Mouse (Mus musculus) lung, adult 2 months (tissue): ENCODE results near the gene Cdkal1. TPM values are rescaled to one million over a fixed set of nuclear protein-coding genes. Genes with fewer than 3 reads are reported as not detected.

ENCODE experiments used
- DNase-seq: peaks from one replicate; pipeline ENCODE4 v3.0.0; 2022
- H3K4me1 ChIP-seq: fragments of 200-500 bp; 2 replicates; pipeline ENCODE4 v1.6.1; 2011; ENCODE audit warnings: low read length; ENCODE audit not compliant: control insufficient read depth, insufficient read depth
- H3K4me3 ChIP-seq: fragments of 200-500 bp; replicated peaks from 2 replicates; pipeline ENCODE3; 2011; ENCODE audit warnings: low read depth, mild to moderate bottlenecking, control low read depth, low read length; ENCODE audit errors: extremely low read depth
- CTCF ChIP-seq: fragments of 200-500 bp; IDR thresholded peaks from 2 replicates; pipeline ENCODE4 v1.5.1; 2011; ENCODE audit warnings: mild to moderate bottlenecking, low read length, control low read depth; ENCODE audit not compliant: insufficient read depth
- POLR2A ChIP-seq: fragments of 200-500 bp; IDR thresholded peaks from 2 replicates; pipeline ENCODE4 v1.6.1; 2011; ENCODE audit warnings: low read depth, mild to moderate bottlenecking, control low read depth, low read length, borderline replicate concordance; ENCODE audit errors: extremely low read depth
- WGBS: fragments of 180-500 bp; shearing (Covaris S2); methylation state at CpG from one replicate; pipeline ENCODE4 v1.1.7; 2018; 5-methylcytosine and 5-hydroxymethylcytosine counted together
- polyA plus RNA-seq: library from polyadenylated mRNA; depleted of rRNA; stranded (reverse); fragments of >200 nt; gene quantifications from 2 replicates; pipeline ENCODE4 v1.2.3, GENCODE M21; 2012

Gene Cdkal1
- polyA plus RNA-seq, 1 experiment = 2.6 TPM

GRCm38 (mm10) chr13:29590164-29590563 lies 265.3 kb downstream of the Cdkal1 start:
- Histone ChIP-seq H3K4me1 (no peaks in the 10 kb centered on the region), H3K4me3 (no peak overlapping the region)
- 92% methylated on average over 5 of the region's 5 CpGs for WGBS
- DNase-seq = no peak
- TF ChIP-seq POLR2A (no peak), CTCF (no peak)

DNA sequence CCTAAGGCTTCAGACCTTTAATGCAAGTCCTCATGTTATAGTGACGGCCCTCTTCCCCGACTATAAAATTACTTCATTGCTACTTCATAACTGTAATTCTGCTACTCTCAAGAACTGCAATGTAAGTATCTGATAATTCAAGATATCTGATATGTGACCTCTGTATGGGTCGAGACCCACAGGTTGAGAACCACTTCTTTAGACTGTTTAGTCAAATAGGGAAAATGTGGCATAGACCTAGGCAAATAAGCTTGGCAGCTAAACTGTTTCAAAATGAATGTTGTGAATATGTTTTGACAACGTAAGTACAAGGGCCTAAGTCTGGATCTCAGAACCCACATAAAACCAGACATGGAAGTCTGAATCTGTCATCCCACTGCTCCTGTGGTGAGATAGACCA lies 266.8 kb downstream of the Cdkal1 start:
- Histone ChIP-seq H3K4me1 (no peaks in the 10 kb centered on the region), H3K4me3 (no peak overlapping the region)
- 88% methylated on average over 4 of the region's 4 CpGs for WGBS
- no peak for TF ChIP-seq CTCF
- TF ChIP-seq POLR2A = no peak
- no peak for DNase-seq

- Histone ChIP-seq H3K4me1 (no peaks in the 10 kb centered on the region), H3K4me3 (no peak overlapping the region)
- TF ChIP-seq POLR2A = no peak
- TF ChIP-seq CTCF = no peak
- WGBS = 67% methylated on average over 9 of the region's 9 CpGs
- no peak for DNase-seq
Measured at GRCm38 (mm10) chr13:29581762-29582700, 273.4 kb downstream of the Cdkal1 start.

DNA sequence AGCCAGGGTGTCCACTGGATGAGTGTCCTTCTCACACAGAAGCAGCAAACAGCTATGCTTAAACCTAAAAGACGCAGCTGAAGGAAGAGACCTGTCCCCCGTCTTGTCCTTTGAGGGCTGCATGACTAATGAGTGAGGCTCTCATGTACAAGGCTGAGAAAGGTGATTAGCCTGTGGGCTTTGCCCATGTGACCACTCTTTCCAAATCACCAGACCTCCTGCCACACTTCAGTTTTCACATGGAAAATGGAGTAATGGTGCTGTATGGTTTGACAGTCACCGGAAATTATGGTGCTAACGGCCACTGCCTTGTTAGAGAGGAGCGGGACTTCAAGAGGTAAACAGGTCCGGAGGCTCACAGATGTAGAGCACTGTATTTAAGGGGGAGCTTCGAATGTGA lies 274.7 kb downstream of the Cdkal1 start:
- Histone ChIP-seq H3K4me1 (no peaks in the 10 kb centered on the region), H3K4me3 (no peak overlapping the region)
- no peak for DNase-seq
- WGBS = 96% methylated on average over 7 of the region's 7 CpGs
- TF ChIP-seq CTCF (no peak), POLR2A (no peak)

DNA sequence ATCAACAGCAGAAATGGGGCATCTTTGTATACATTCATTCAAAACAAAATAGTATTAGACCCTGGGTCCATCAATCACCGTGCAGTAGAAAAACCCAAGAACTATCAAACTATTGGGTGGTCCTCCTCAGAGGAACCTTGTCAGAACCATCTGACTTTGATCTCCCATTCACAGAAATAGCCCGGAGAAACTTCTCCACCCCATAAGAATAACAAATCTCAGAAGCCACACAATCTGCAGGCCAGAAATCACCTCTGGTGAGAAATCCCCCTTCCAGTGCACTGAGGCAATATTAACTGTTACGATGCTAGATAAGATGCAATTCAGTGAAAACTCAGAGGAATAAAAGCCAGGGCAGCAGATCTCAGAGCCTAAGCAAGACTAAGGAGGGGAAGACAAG lies 275.5 kb downstream of the Cdkal1 start:
- TF ChIP-seq CTCF (no peak), POLR2A (no peak)
- no peak for DNase-seq
- Histone ChIP-seq H3K4me3 (no peak overlapping the region), H3K4me1 (peaks cover 2% of the 10 kb centered on the region; the same call in 1 of the 2 replicates)
- 75% methylated on average over 3 of the region's 3 CpGs for WGBS

DNA sequence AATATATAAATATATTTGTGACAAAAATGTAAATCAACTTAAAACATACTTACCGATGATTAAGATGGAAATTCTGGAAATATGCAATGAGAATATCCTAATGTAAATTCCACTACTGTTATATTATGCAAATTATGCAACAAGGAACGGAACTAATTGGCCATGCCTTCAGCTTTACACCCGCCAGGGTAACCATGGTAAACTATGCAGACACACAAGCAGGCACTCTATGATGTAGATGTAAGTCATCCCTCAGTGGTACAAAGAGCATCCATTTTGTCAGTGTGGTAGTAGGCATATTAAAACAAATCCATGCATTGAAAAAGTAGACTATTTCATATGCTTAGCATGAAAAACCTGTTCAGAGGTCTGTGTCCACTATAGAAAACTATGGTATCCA lies 276.9 kb downstream of the Cdkal1 start:
- Histone ChIP-seq H3K4me1 (peaks cover 2% of the 10 kb centered on the region; the same call in 1 of the 2 replicates), H3K4me3 (no peak overlapping the region)
- DNase-seq = no peak
- TF ChIP-seq POLR2A (no peak), CTCF (no peak)
- 94% methylated on average over 3 of the region's 3 CpGs for WGBS

DNA sequence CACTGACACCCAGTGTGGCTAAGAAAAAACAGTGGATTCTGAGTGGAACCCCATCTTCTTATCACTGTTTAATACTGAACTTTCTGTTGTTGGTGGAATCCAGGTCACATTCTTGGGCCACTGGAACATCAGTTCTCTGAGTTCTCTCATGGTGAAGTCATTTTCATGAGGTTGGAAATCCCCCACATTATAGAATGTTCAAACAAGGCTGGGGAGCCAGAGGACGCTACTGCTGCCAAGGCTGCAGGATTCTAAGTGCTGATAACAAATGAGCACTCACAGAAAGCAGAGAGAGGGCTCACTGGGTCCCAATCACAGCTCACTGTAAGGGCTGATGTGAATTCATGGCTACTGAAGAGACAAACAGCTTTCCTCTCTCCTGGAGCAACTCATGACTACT lies 280.7 kb downstream of the Cdkal1 start:
- TF ChIP-seq CTCF (no peak), POLR2A (no peak)
- Histone ChIP-seq H3K4me3 (no peak overlapping the region), H3K4me1 (peaks cover 2% of the 10 kb centered on the region; the same call in 1 of the 2 replicates)
- DNase-seq = no peak
- WGBS = 34% methylated on average over 1 of the region's 1 CpGs

DNA sequence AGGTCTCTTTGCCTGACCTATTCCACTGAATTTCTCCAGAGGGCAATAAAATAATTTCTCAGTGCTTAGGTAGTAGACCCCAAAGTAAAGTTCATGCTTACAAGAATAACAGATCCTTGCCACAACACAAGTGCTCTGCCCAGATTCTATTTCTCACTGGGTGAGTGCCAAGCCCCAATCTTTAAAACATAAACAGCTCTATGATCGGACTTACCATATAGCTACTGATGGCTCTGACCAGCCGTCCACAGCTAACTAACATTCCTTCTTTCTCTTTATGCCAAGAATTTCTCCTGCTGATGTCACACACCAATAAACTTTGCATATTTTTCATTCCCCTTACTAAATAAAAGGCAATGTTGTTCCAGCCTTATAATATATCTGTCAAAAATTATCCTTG lies 283.0 kb downstream of the Cdkal1 start:
- Histone ChIP-seq H3K4me1 (peaks cover 2% of the 10 kb centered on the region; the same call in 1 of the 2 replicates), H3K4me3 (no peak overlapping the region)
- TF ChIP-seq POLR2A = no peak
- TF ChIP-seq CTCF = no peak
- 66% methylated on average over 2 of the region's 2 CpGs for WGBS
- no peak for DNase-seq

GRCm38 (mm10) chr13:29565710-29566109 lies 289.8 kb downstream of the Cdkal1 start:
- Histone ChIP-seq H3K4me1 (no peaks in the 10 kb centered on the region), H3K4me3 (no peak overlapping the region)
- no peak for TF ChIP-seq CTCF
- TF ChIP-seq POLR2A = no peak
- WGBS = 88% methylated on average over 5 of the region's 5 CpGs
- no peak for DNase-seq

DNA sequence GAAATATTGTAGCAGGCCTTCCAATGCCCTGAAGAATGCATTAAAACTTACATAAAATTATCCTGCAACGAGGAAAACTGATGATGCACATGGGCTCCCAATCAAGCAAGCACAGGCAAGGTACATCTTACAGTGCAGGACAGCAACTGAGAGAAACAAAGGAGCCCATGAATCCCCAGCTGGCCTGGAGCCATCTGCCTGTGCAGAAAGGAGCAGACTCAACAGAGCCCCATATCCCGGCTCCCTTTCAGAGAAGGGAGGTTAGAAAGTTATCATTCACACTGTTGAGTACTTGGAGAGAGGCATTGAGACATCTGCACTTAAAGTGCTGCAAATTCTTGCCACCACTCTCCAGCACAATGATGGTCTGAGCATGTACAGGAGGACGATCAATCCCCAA lies 296.3 kb downstream of the Cdkal1 start:
- DNase-seq = no peak
- 65% methylated on average over 3 of the region's 3 CpGs for WGBS
- Histone ChIP-seq H3K4me1 (no peaks in the 10 kb centered on the region), H3K4me3 (no peak overlapping the region)
- TF ChIP-seq POLR2A (no peak), CTCF (no peak)
